Comparison of ENCODE assay signal across 13 mouse cellular contexts in the genomic region with DNA sequence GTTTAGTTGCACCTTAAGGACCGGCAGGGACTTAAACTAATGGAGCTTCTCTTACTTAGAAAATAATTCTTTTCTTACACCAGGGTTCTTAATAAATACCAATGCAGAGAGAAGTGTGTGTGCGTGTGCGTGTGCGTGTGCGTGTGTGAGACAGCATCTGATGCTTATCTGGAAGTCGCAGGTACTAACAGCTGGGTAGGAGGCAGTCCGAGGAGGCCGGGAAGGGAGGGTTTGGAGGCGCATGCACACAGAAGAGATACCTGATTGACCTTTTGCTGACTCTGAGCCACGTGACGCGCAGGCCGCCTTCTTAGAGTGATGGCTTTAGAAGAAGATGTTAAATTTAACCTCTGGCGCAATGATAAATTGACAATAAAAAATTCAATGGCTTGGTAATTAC.
A peak's percentile ranks its signal among the peaks of the same experiment; 100 is the strongest.
DNase-seq lines count a peak whose midpoint lies in the region; ATAC-seq and TF ChIP-seq lines count a peak whose summit lies in the region.
"Had no signal": no experiment of that assay in that cellular context is flagged by ENCODE, and none has a peak within 500 bp of the region (broad histone marks: within the 10 kb centered on the region; RNA-seq: fewer than 3 reads in every experiment).

No protein-coding gene starts in this region.

- no peak for TF ChIP-seq CTCF in forebrain, postnatal 0 days (IDR thresholded peaks at IDR 0.05; ENCODE audit: low read depth)

- no peaks in the 10 kb centered on the region for H3K9me3 ChIP-seq in forebrain, embryonic 10.5 days
- H3K9me3 ChIP-seq in forebrain, postnatal 0 days (ENCODE audit: low read length), result no peaks in the 10 kb centered on the region
- H3K9me3 ChIP-seq in limb, embryonic 12.5 days, result no peaks in the 10 kb centered on the region
- H3K9me3 ChIP-seq in neural tube, embryonic 13.5 days, result no peaks in the 10 kb centered on the region
- H3K9me3 ChIP-seq: embryonic facial prominence, embryonic 12.5 days; heart, embryonic 15.5 days had no signal

- H3K4me3 ChIP-seq in forebrain, embryonic 10.5 days, result no peak overlapping the region
- H3K4me3 ChIP-seq in forebrain, postnatal 0 days (ENCODE audit: low read depth, low read length), result no peak overlapping the region
- H3K4me3 ChIP-seq in limb, embryonic 12.5 days (replicated peaks), result no peak overlapping the region
- H3K4me3 ChIP-seq in neural tube, embryonic 13.5 days, result no peak overlapping the region
- H3K4me3 ChIP-seq: embryonic facial prominence, embryonic 12.5 days; heart, embryonic 15.5 days had no signal

- no peaks in the 10 kb centered on the region for H3K36me3 ChIP-seq in forebrain, embryonic 10.5 days (replicated peaks)
- no peaks in the 10 kb centered on the region for H3K36me3 ChIP-seq in forebrain, postnatal 0 days (ENCODE audit: insufficient read depth)
- H3K36me3 ChIP-seq in limb, embryonic 12.5 days, result no peaks in the 10 kb centered on the region
- no peaks in the 10 kb centered on the region for H3K36me3 ChIP-seq in neural tube, embryonic 13.5 days
- H3K36me3 ChIP-seq: embryonic facial prominence, embryonic 12.5 days; heart, embryonic 15.5 days had no signal

- ATAC-seq in forebrain, postnatal 0 days, result no peak
- ATAC-seq in limb, embryonic 12.5 days (ENCODE audit: insufficient number of reproducible peaks, insufficient read depth, low FRiP score, low TSS enrichment, low read depth), result no peak
- peak; percentile 51; the same call in 1 of the 2 replicates for ATAC-seq in neural tube, embryonic 13.5 days (ENCODE audit: low read depth)
- ATAC-seq in frontal cortex, adult (ENCODE audit: low TSS enrichment), result no peak
- ATAC-seq: intestine, postnatal 0 days had no signal

- H3K4me2 ChIP-seq in forebrain, postnatal 0 days (ENCODE audit: low read depth), result no peak overlapping the region
- H3K4me2 ChIP-seq in limb, embryonic 12.5 days, result peak overlapping the region; percentile 17; the same call in 1 of the 2 replicates
- peak overlapping the region; percentile 41 for H3K4me2 ChIP-seq in neural tube, embryonic 13.5 days
- H3K4me2 ChIP-seq: embryonic facial prominence, embryonic 12.5 days; heart, embryonic 15.5 days; lung, embryonic 14.5 days had no signal

- no peak for DNase-seq in forebrain, embryonic 10.5 days (ENCODE audit: extremely low spot score, low spot score)
- no peak for DNase-seq in forebrain, postnatal 0 days
- no peak for DNase-seq in ovary, postnatal 10 days (ENCODE audit: low spot score)
- DNase-seq in heart, postnatal 36 days, result no peak
- DNase-seq: cerebellum, adult 9-11 months; right cerebral cortex, postnatal 25 days had no signal

- 84% methylated on average over 14 of the region's 14 CpGs for WGBS in forebrain, embryonic 10.5 days
- WGBS in forebrain, postnatal 0 days, result 62% methylated on average over 14 of the region's 14 CpGs
- WGBS in limb, embryonic 12.5 days, result 28% methylated on average over 14 of the region's 14 CpGs
- 32% methylated on average over 14 of the region's 14 CpGs for WGBS in neural tube, embryonic 13.5 days

- no peak overlapping the region for H3K9ac ChIP-seq in forebrain, postnatal 0 days
- H3K9ac ChIP-seq in limb, embryonic 12.5 days (replicated peaks), result no peak overlapping the region
- peak overlapping the region; percentile 41; the same call in 1 of the 2 replicates for H3K9ac ChIP-seq in neural tube, embryonic 13.5 days
- H3K9ac ChIP-seq: embryonic facial prominence, embryonic 12.5 days; heart, embryonic 15.5 days; lung, embryonic 14.5 days had no signal

- H3K27me3 ChIP-seq in forebrain, embryonic 10.5 days (ENCODE audit: poor library complexity, severe bottlenecking), result no peaks in the 10 kb centered on the region
- H3K27me3 ChIP-seq in forebrain, postnatal 0 days (ENCODE audit: insufficient read depth, low read length), result no peaks in the 10 kb centered on the region
- H3K27me3 ChIP-seq in limb, embryonic 12.5 days, result peaks cover 12% of the 10 kb centered on the region; the same call in 1 of the 2 replicates
- H3K27me3 ChIP-seq in neural tube, embryonic 13.5 days, result no peaks in the 10 kb centered on the region
- H3K27me3 ChIP-seq: embryonic facial prominence, embryonic 12.5 days; heart, embryonic 15.5 days had no signal

- H3K27ac ChIP-seq in forebrain, embryonic 10.5 days, result peak overlapping the region; percentile 74
- H3K27ac ChIP-seq in forebrain, postnatal 0 days (ENCODE audit: low read depth, low read length), result peak overlapping the region; percentile 21; the same call in 1 of the 2 replicates
- peak overlapping the region; percentile 25 for H3K27ac ChIP-seq in limb, embryonic 12.5 days
- H3K27ac ChIP-seq in neural tube, embryonic 13.5 days (replicated peaks), result peak overlapping the region; percentile 86
- H3K27ac ChIP-seq: embryonic facial prominence, embryonic 12.5 days; heart, embryonic 15.5 days had no signal

- intact Hi-C loops in heart, postnatal 36 days (cut with DNase I), result no loop called here

- peaks cover 49% of the 10 kb centered on the region for H3K4me1 ChIP-seq in forebrain, embryonic 10.5 days
- peaks cover 11% of the 10 kb centered on the region; the same call in 1 of the 2 replicates for H3K4me1 ChIP-seq in forebrain, postnatal 0 days (ENCODE audit: insufficient read depth)
- H3K4me1 ChIP-seq in limb, embryonic 12.5 days (replicated peaks), result peaks cover 30% of the 10 kb centered on the region
- peaks cover 38% of the 10 kb centered on the region for H3K4me1 ChIP-seq in neural tube, embryonic 13.5 days (replicated peaks)

Comparison
In these comparisons a context has a peak if more than half of its experiments do, and no peak if none do; other contexts are left out.
1. H3K27ac ChIP-seq: peak in every context shown above with its lines; median percentile 86 in neural tube, embryonic 13.5 days; 74 in forebrain, embryonic 10.5 days; 25 in limb, embryonic 12.5 days; 21 in forebrain, postnatal 0 days.